Mouse (Mus musculus) neural tube, embryonic 13.5 days (tissue): Measurements from ENCODE around the gene Sipa1l1. TPM values are rescaled to one million over a fixed set of nuclear protein-coding genes. Genes with fewer than 3 reads are reported as not detected.

Source experiments
- ATAC-seq: fragments of 200-750 bp; cut with Nextera tagmentation; 2 replicates; pipeline ENCODE4 v1.8.0; 2017; ENCODE audit warnings: low read depth, mild to moderate bottlenecking, moderate TSS enrichment, moderate library complexity
- H3K27ac ChIP-seq: fragments of 300-500 bp; sonication (generic); replicated peaks from 2 replicates; pipeline ENCODE4 v1.5.1; 2015; ENCODE audit warnings: moderate library complexity, mild to moderate bottlenecking, inconsistent platforms
- H3K27me3 ChIP-seq: fragments of 300-500 bp; sonication (generic); 2 replicates; pipeline ENCODE4 v1.6.1; 2015; ENCODE audit warnings: mild to moderate bottlenecking, inconsistent platforms
- H3K36me3 ChIP-seq: fragments of 300-500 bp; sonication (generic); 2 replicates; pipeline ENCODE4 v1.6.1; 2015; ENCODE audit warnings: mild to moderate bottlenecking, inconsistent platforms
- H3K4me1 ChIP-seq: fragments of 300-500 bp; sonication (generic); replicated peaks from 2 replicates; pipeline ENCODE4 v1.6.1; 2015; ENCODE audit warnings: inconsistent platforms
- H3K4me2 ChIP-seq: fragments of 300-500 bp; sonication (generic); 2 replicates; pipeline ENCODE4 v1.6.1; 2015; ENCODE audit warnings: inconsistent platforms, mild to moderate bottlenecking, moderate library complexity
- H3K4me3 ChIP-seq: fragments of 300-500 bp; sonication (generic); 2 replicates; pipeline ENCODE4 v1.5.1; 2015; ENCODE audit warnings: mild to moderate bottlenecking, inconsistent platforms
- H3K9ac ChIP-seq: fragments of 300-500 bp; sonication (generic); 2 replicates; pipeline ENCODE4 v1.6.1; 2015; ENCODE audit warnings: moderate library complexity, mild to moderate bottlenecking, inconsistent platforms
- H3K9me3 ChIP-seq: fragments of 300-500 bp; sonication (generic); 2 replicates; pipeline ENCODE4 v1.6.1; 2016; ENCODE audit warnings: inconsistent platforms
- WGBS: fragments of 180-500 bp; shearing (Covaris S2); methylation state at CpG from one replicate; pipeline ENCODE4 v1.1.7; 2015; 5-methylcytosine and 5-hydroxymethylcytosine counted together
- polyA plus RNA-seq: library from polyadenylated mRNA; unstranded; fragments of >200 nt; fragmentation: Nextera tagmentation; extraction: Ambion mirVana; gene quantifications from 2 replicates; pipeline ENCODE4 v1.2.1, GENCODE M21; 2015

The Sipa1l1 gene
- polyA plus RNA-seq, 1 experiment from 2014 or later, result 11.6 TPM

- Histone ChIP-seq H3K27me3 (no peaks in the 10 kb centered on the region), H3K4me3 (no peak overlapping the region), H3K9ac (no peak overlapping the region), H3K27ac (0 out of 2 replicates have a peak overlapping the region, but pooled peaks have one; percentile 35), H3K36me3 (0 out of 2 replicates have a peak, but pooled peaks cover 5% of the 10 kb centered on the region), H3K9me3 (no peaks in the 10 kb centered on the region), H3K4me2 (no peak overlapping the region), H3K4me1 (peaks cover 30% of the 10 kb centered on the region)
- ATAC-seq, result no peak
- 56% methylated on average over 8 of the region's 8 CpGs for WGBS
Observed at GRCm38 (mm10) chr12:82394118-82394861, 225.2 kb downstream of the Sipa1l1 start.

- 90% methylated on average over 4 of the region's 4 CpGs for WGBS
- H3K4me1 ChIP-seq, result peaks cover 28% of the 10 kb centered on the region
- no peak for ATAC-seq
Observed at GRCm38 (mm10) chr12:82395194-82395593, 226.1 kb downstream of the Sipa1l1 start.

GRCm38 (mm10) chr12:82397193-82397592 lies 228.1 kb downstream of the Sipa1l1 start:
- H3K4me1 ChIP-seq, result peaks cover 27% of the 10 kb centered on the region
- 0 out of 2 replicates have a peak, but pooled peaks cover 5% of the 10 kb centered on the region for H3K36me3 ChIP-seq
- no peak overlapping the region for H3K4me3 ChIP-seq
- no peaks in the 10 kb centered on the region for H3K9me3 ChIP-seq
- 80% methylated on average over 8 of the region's 8 CpGs for WGBS
- no peak for ATAC-seq
- no peak overlapping the region for H3K4me2 ChIP-seq
- no peak overlapping the region for H3K27ac ChIP-seq
- no peaks in the 10 kb centered on the region for H3K27me3 ChIP-seq
- no peak overlapping the region for H3K9ac ChIP-seq

More at GRCm38 (mm10) chr12:82395194-82395593, 226.1 kb downstream of the Sipa1l1 start:
- H3K27ac ChIP-seq, result no peak overlapping the region
- H3K36me3 ChIP-seq, result 0 out of 2 replicates have a peak, but pooled peaks cover 5% of the 10 kb centered on the region
- H3K4me3 ChIP-seq, result no peak overlapping the region
- no peaks in the 10 kb centered on the region for H3K9me3 ChIP-seq
- H3K9ac ChIP-seq, result no peak overlapping the region
- H3K27me3 ChIP-seq, result no peaks in the 10 kb centered on the region
- H3K4me2 ChIP-seq, result no peak overlapping the region

GRCm38 (mm10) chr12:82397751-82398150 lies 228.6 kb downstream of the Sipa1l1 start:
- no peaks in the 10 kb centered on the region for H3K27me3 ChIP-seq
- ATAC-seq, result no peak
- no peak overlapping the region for H3K27ac ChIP-seq
- H3K4me2 ChIP-seq, result no peak overlapping the region
- 60% methylated on average over 9 of the region's 9 CpGs for WGBS
- H3K4me3 ChIP-seq, result no peak overlapping the region
- 0 out of 2 replicates have a peak, but pooled peaks cover 5% of the 10 kb centered on the region for H3K36me3 ChIP-seq
- H3K9ac ChIP-seq, result no peak overlapping the region
- H3K4me1 ChIP-seq, result peaks cover 27% of the 10 kb centered on the region
- no peaks in the 10 kb centered on the region for H3K9me3 ChIP-seq

GRCm38 (mm10) chr12:82398926-82399325 lies 229.8 kb downstream of the Sipa1l1 start:
- Histone ChIP-seq H3K9ac (no peak overlapping the region), H3K4me1 (peaks cover 23% of the 10 kb centered on the region), H3K4me3 (no peak overlapping the region), H3K4me2 (no peak overlapping the region), H3K27me3 (no peaks in the 10 kb centered on the region), H3K9me3 (no peaks in the 10 kb centered on the region), H3K27ac (no peak overlapping the region), H3K36me3 (peaks cover 8% of the 10 kb centered on the region; the same call in 1 of the 2 replicates)
- ATAC-seq, result no peak
- WGBS, result 89% methylated on average over 2 of the region's 2 CpGs

GRCm38 (mm10) chr12:82399971-82400720 lies 231.0 kb downstream of the Sipa1l1 start:
- H3K4me1 ChIP-seq, result peaks cover 14% of the 10 kb centered on the region
- no peak overlapping the region for H3K4me2 ChIP-seq
- WGBS, result 68% methylated on average over 6 of the region's 6 CpGs
- H3K9me3 ChIP-seq, result no peaks in the 10 kb centered on the region
- peaks cover 12% of the 10 kb centered on the region for H3K36me3 ChIP-seq
- no peak overlapping the region for H3K4me3 ChIP-seq
- H3K27ac ChIP-seq, result 0 out of 2 replicates have a peak overlapping the region, but pooled peaks have one; percentile 29
- H3K9ac ChIP-seq, result no peak overlapping the region
- ATAC-seq, result 0 out of 2 replicates have a peak, but pooled peaks have one; percentile 27
- no peaks in the 10 kb centered on the region for H3K27me3 ChIP-seq

- H3K4me1 ChIP-seq, result peaks cover 14% of the 10 kb centered on the region
- H3K4me2 ChIP-seq, result no peak overlapping the region
- peaks cover 12% of the 10 kb centered on the region for H3K36me3 ChIP-seq
- H3K9me3 ChIP-seq, result no peaks in the 10 kb centered on the region
- 58% methylated on average over 7 of the region's 7 CpGs for WGBS
- no peak overlapping the region for H3K4me3 ChIP-seq
- H3K27ac ChIP-seq, result no peak overlapping the region
- no peaks in the 10 kb centered on the region for H3K27me3 ChIP-seq
- no peak overlapping the region for H3K9ac ChIP-seq
- no peak for ATAC-seq
Observed at GRCm38 (mm10) chr12:82400783-82401182, 231.7 kb downstream of the Sipa1l1 start.

- H3K4me3 ChIP-seq, result no peak overlapping the region
Observed at GRCm38 (mm10) chr12:82401440-82401839, 232.3 kb downstream of the Sipa1l1 start.

GRCm38 (mm10) chr12:82402635-82403034 lies 233.5 kb downstream of the Sipa1l1 start:
- no peaks in the 10 kb centered on the region for H3K9me3 ChIP-seq
- H3K4me1 ChIP-seq, result peaks cover 10% of the 10 kb centered on the region
- H3K9ac ChIP-seq, result no peak overlapping the region
- H3K4me2 ChIP-seq, result no peak overlapping the region
- no peak overlapping the region for H3K27ac ChIP-seq
- H3K36me3 ChIP-seq, result peaks cover 7% of the 10 kb centered on the region
- H3K4me3 ChIP-seq, result no peak overlapping the region
- WGBS, result 72% methylated on average over 9 of the region's 9 CpGs
- no peaks in the 10 kb centered on the region for H3K27me3 ChIP-seq
- no peak for ATAC-seq

More at GRCm38 (mm10) chr12:82401440-82401839, 232.3 kb downstream of the Sipa1l1 start:
- Histone ChIP-seq H3K27ac (no peak overlapping the region), H3K4me2 (no peak overlapping the region), H3K9ac (no peak overlapping the region), H3K27me3 (no peaks in the 10 kb centered on the region), H3K4me1 (peaks cover 14% of the 10 kb centered on the region), H3K36me3 (peaks cover 11% of the 10 kb centered on the region), H3K9me3 (no peaks in the 10 kb centered on the region)
- WGBS, result 74% methylated on average over 4 of the region's 4 CpGs
- no peak for ATAC-seq

GRCm38 (mm10) chr12:82407531-82408255 lies 238.6 kb downstream of the Sipa1l1 start:
- no peak overlapping the region for H3K9ac ChIP-seq
- WGBS, result 78% methylated on average over 5 of the region's 5 CpGs
- no peaks in the 10 kb centered on the region for H3K9me3 ChIP-seq
- no peaks in the 10 kb centered on the region for H3K27me3 ChIP-seq
- H3K4me2 ChIP-seq, result no peak overlapping the region
- no peak overlapping the region for H3K27ac ChIP-seq
- no peak overlapping the region for H3K4me3 ChIP-seq
- peaks cover 7% of the 10 kb centered on the region for H3K4me1 ChIP-seq
- no peak for ATAC-seq
- H3K36me3 ChIP-seq, result peaks cover 7% of the 10 kb centered on the region

GRCm38 (mm10) chr12:82408486-82408885 lies 239.4 kb downstream of the Sipa1l1 start:
- no peaks in the 10 kb centered on the region for H3K27me3 ChIP-seq
- no peak overlapping the region for H3K27ac ChIP-seq
- peaks cover 3% of the 10 kb centered on the region; the same call in 1 of the 2 replicates for H3K36me3 ChIP-seq
- no peak overlapping the region for H3K9ac ChIP-seq
- H3K9me3 ChIP-seq, result no peaks in the 10 kb centered on the region
- H3K4me3 ChIP-seq, result no peak overlapping the region
- 77% methylated on average over 6 of the region's 6 CpGs for WGBS
- H3K4me2 ChIP-seq, result no peak overlapping the region
- peaks cover 11% of the 10 kb centered on the region for H3K4me1 ChIP-seq
- no peak; the same call in 1 of the 2 replicates for ATAC-seq
